Mouse (Mus musculus) liver, embryonic 16.5 days (tissue): ENCODE results near the gene Dcaf4. TPM values are rescaled to one million over a fixed set of nuclear protein-coding genes. Genes with fewer than 3 reads are reported as not detected.
A peak's percentile ranks its signal among the peaks of the same experiment; 100 is the strongest.

Source experiments
- ATAC-seq: fragments of 200-750 bp; cut with Nextera tagmentation; 2 replicates; pipeline ENCODE4 v1.8.0; 2017; ENCODE audit warnings: low read depth, mild to moderate bottlenecking, moderate number of reproducible peaks, moderate library complexity
- H3K27ac ChIP-seq: fragments of 300-500 bp; sonication (generic); 2 replicates; pipeline ENCODE4 v1.5.1; 2014; ENCODE audit warnings: mild to moderate bottlenecking, low read length
- H3K27me3 ChIP-seq: fragments of 300-500 bp; sonication (generic); 2 replicates; pipeline ENCODE4 v1.6.1; 2014; ENCODE audit warnings: low read depth, low read length, mixed read lengths; ENCODE audit not compliant: control insufficient read depth, insufficient read depth
- H3K36me3 ChIP-seq: fragments of 300-500 bp; sonication (generic); 2 replicates; pipeline ENCODE4 v1.6.1; 2014; ENCODE audit warnings: mild to moderate bottlenecking; ENCODE audit not compliant: control insufficient read depth, insufficient read depth
- H3K4me1 ChIP-seq: fragments of 300-500 bp; sonication (generic); 2 replicates; pipeline ENCODE4 v1.6.1; 2014; ENCODE audit warnings: low read depth, low read length, mixed read lengths; ENCODE audit not compliant: control insufficient read depth
- H3K4me2 ChIP-seq: fragments of 300-500 bp; sonication (generic); 2 replicates; pipeline ENCODE4 v1.6.1; 2014; ENCODE audit warnings: low read depth, low read length, mixed read lengths
- H3K4me3 ChIP-seq: fragments of 300-500 bp; sonication (generic); 2 replicates; pipeline ENCODE4 v1.5.1; 2014; ENCODE audit warnings: low read depth, mild to moderate bottlenecking, low read length
- H3K9ac ChIP-seq: fragments of 300-500 bp; sonication (generic); 2 replicates; pipeline ENCODE4 v1.6.1; 2014; ENCODE audit warnings: low read depth, low read length
- H3K9me3 ChIP-seq: fragments of 300-500 bp; sonication (generic); replicated peaks from 2 replicates; pipeline ENCODE4 v1.6.1; 2016; ENCODE audit warnings: low read length; ENCODE audit not compliant: control insufficient read depth
- WGBS: fragments of 180-500 bp; shearing (Covaris S2); extraction: QIAGEN DNeasy Blood & Tissue Kit; methylation state at CpG from one replicate; pipeline ENCODE4 v1.1.7; 2014; ENCODE audit not compliant: insufficient replicate concordance; 5-methylcytosine and 5-hydroxymethylcytosine counted together
- polyA plus RNA-seq: library from polyadenylated mRNA; unstranded; fragments of >200 nt; fragmentation: Nextera tagmentation; extraction: Ambion mirVana; gene quantifications from 2 replicates; pipeline ENCODE4 v1.2.1, GENCODE M21; 2015

Dcaf4 gene
- polyA plus RNA-seq, 1 experiment from 2014 or later: 18.3 TPM

DNA sequence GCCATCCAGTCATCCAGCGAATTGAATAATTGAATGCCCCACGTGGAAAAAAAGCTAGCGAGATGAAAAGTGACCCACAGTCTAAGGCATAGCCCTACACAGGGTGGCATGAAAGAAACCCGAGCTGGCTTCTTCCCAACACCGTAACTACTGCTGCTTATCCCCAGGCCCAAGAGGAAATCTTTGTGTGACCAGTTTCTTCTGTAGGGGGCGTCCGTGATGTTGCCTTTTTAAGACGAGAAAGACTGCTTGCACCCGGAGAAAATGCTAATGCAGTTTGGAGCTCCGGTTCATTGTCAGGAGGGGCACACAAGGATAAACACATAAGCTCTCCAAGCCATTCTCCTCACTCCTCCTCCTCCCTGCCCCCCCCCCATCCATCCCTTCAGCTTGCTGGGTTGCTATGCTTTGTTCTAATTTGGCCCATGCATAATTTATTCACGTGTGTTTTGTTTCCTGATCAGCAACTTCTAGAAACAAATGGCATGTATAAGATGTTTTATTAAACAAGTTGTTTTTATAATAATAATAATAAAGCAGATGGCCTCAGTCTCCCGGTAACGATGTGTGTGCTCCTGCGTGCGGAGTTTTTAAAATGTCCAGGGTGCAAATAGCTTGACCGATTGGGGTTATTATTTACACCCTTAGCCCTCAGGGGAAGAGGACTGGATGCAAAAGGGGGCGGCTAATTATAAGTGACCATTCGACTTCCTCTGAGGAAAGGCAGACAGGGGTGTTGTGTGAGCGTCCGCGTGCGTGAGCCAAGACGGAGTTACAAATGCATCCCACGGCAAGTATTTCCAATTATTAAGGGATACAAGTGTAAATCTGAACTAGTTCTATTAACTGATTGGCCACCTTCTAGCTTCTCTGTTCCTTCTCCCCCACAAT, 35.2 kb upstream of the Dcaf4 start:
- 6% methylated on average over 24 of the region's 24 CpGs for whole genome bisulfite sequencing
- Histone ChIP-seq H3K4me1 (peaks cover 35% of the 10 kb centered on the region), H3K9ac (no peak overlapping the region; the same call in 1 of the 2 replicates), H3K4me2 (peak overlapping the region; percentile 90), H3K27me3 (peaks cover 27% of the 10 kb centered on the region), H3K4me3 (peak overlapping the region; percentile 88), H3K36me3 (no peaks in the 10 kb centered on the region), H3K9me3 (no peaks in the 10 kb centered on the region), H3K27ac (no peak overlapping the region)
- no peak for ATAC-seq

- Histone ChIP-seq H3K27ac (no peak overlapping the region), H3K9ac (peak overlapping the region; percentile 81), H3K27me3 (peaks cover 27% of the 10 kb centered on the region), H3K4me2 (peak overlapping the region; percentile 90), H3K36me3 (no peaks in the 10 kb centered on the region), H3K4me1 (peaks cover 35% of the 10 kb centered on the region), H3K9me3 (no peaks in the 10 kb centered on the region), H3K4me3 (peak overlapping the region; percentile 88)
- ATAC-seq: no peak
- under 1% methylated on average over 53 of the region's 53 CpGs for WGBS
Measured at GRCm38 (mm10) chr12:83485911-83486670, 34.2 kb upstream of the Dcaf4 start.

DNA sequence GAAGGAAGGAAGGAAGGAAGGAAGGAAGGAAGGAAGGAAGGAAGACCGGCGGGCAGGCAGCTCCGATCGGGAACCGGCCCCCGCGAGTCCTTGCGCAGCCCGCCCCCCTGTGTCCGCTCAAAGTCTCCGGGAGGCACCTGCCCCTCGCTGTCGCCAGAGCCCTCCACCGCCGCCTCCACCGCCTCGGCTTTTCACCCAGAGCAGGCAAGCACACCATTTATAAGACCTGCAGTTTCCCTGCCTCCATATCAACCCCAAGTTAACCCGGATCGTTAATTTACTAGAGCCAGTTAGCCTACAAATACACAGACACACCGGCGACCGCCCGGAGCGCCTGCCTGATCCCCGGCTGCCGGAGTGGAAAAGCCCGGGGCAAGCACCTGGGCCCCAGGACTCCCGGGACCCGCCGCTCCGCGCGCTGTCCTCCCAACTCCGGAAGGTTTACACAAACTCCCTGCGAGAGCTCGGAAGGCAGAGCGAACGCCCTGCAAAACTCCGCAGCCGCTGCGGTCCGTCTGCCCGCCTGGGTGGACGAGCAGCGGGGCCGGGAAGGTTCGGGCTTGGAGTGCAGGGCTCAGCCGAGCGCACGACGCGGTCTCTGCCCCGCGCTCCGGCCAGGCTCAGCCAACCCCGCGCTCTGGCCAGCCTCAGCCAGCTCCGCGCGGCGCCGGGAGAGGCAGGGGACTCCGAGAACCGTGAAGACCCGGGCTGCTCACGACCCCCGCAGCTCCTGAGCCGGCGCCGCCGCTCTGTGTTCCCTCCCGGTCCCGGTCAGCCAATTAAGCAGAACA, 33.4 kb upstream of the Dcaf4 start:
- peaks cover 35% of the 10 kb centered on the region for H3K4me1 ChIP-seq
- peak; percentile 72 for ATAC-seq
- H3K4me2 ChIP-seq: peak overlapping the region; percentile 90
- peak overlapping the region; percentile 81 for H3K9ac ChIP-seq
- peaks cover 4% of the 10 kb centered on the region for H3K9me3 ChIP-seq
- peak overlapping the region; percentile 88 for H3K4me3 ChIP-seq
- H3K27me3 ChIP-seq: peaks cover 27% of the 10 kb centered on the region
- H3K27ac ChIP-seq: peak overlapping the region; percentile 82
- under 1% methylated on average over 73 of the region's 73 CpGs for WGBS
- no peaks in the 10 kb centered on the region for H3K36me3 ChIP-seq

DNA sequence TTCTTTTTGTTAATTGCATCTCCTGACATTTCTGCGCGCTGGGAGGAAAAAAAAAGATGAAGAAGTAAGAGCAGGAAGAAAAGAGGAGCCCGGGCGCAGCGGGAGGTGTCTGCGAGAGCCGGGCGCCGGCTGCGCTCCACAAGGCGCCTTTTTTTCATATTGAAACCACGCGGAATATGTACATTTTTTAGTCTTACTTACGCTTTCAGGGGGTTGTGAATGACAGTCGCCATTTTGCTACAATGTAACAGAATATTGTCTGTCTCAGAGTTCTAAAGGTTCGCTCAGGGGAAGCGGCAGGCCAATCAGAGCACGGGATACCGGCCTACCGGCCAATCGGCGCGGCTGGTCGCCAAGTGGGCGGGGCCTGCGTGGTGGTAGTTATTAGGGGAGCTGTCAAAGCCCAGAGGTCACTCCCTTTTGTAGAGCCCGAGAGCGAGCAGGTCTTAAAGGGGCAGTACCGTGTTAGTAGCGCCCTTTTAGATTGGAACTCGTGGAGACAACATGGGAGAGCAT, 32.7 kb upstream of the Dcaf4 start, which contains the start of gene Dpf3:
Gene Dpf3 (minus strand): TSS at position 241 of the 516 bp plus-strand sequence.
- H3K9ac ChIP-seq: peak within 1 kb of the TSS; percentile 81
- peak within 1 kb of the TSS; percentile 90 for H3K4me2 ChIP-seq
- peaks cover 27% of the 10 kb centered on the region for H3K27me3 ChIP-seq
- no peaks in the 10 kb centered on the region for H3K36me3 ChIP-seq
- peak within 1 kb of the TSS; percentile 88 for H3K4me3 ChIP-seq
- H3K27ac ChIP-seq: peak within 1 kb of the TSS; percentile 82
- peak; percentile 97 for ATAC-seq
- under 1% methylated on average over 31 of the region's 31 CpGs for WGBS
- peaks cover 4% of the 10 kb centered on the region for H3K9me3 ChIP-seq
- peaks cover 35% of the 10 kb centered on the region for H3K4me1 ChIP-seq

- peaks cover 32% of the 10 kb centered on the region for H3K4me1 ChIP-seq
Measured at GRCm38 (mm10) chr12:83488211-83488941, 31.9 kb upstream of the Dcaf4 start.

GRCm38 (mm10) chr12:83489748-83490147, 30.5 kb upstream of the Dcaf4 start:
- H3K4me2 ChIP-seq: no peak overlapping the region
- ATAC-seq: no peak
- no peak overlapping the region for H3K4me3 ChIP-seq
- H3K9me3 ChIP-seq: peaks cover 4% of the 10 kb centered on the region
- peaks cover 20% of the 10 kb centered on the region for H3K27me3 ChIP-seq
- no peak overlapping the region for H3K27ac ChIP-seq
- H3K36me3 ChIP-seq: no peaks in the 10 kb centered on the region
- H3K4me1 ChIP-seq: peaks cover 29% of the 10 kb centered on the region
- 18% methylated on average over 2 of the region's 2 CpGs for WGBS
- H3K9ac ChIP-seq: no peak overlapping the region

More at GRCm38 (mm10) chr12:83488211-83488941, 31.9 kb upstream of the Dcaf4 start:
- peak overlapping the region; percentile 88 for H3K4me3 ChIP-seq
- WGBS: 1% methylated on average over 29 of the region's 29 CpGs
- peak overlapping the region; percentile 90 for H3K4me2 ChIP-seq
- no peak for ATAC-seq
- H3K27ac ChIP-seq: 0 out of 2 replicates have a peak overlapping the region, but pooled peaks have one; percentile 3
- peak overlapping the region; percentile 49 for H3K9ac ChIP-seq
- peaks cover 27% of the 10 kb centered on the region for H3K27me3 ChIP-seq
- H3K36me3 ChIP-seq: no peaks in the 10 kb centered on the region
- peaks cover 4% of the 10 kb centered on the region for H3K9me3 ChIP-seq

- Histone ChIP-seq H3K36me3 (no peaks in the 10 kb centered on the region), H3K27ac (no peak overlapping the region), H3K27me3 (peaks cover 2% of the 10 kb centered on the region; the same call in 1 of the 2 replicates), H3K4me3 (no peak overlapping the region), H3K9ac (no peak overlapping the region), H3K4me2 (no peak overlapping the region), H3K4me1 (peaks cover 12% of the 10 kb centered on the region), H3K9me3 (peaks cover 4% of the 10 kb centered on the region)
- no peak for ATAC-seq
- WGBS: 50% methylated on average over 1 of the region's 1 CpGs
Measured at GRCm38 (mm10) chr12:83491609-83492008, 28.7 kb upstream of the Dcaf4 start.

- no peaks in the 10 kb centered on the region for H3K27me3 ChIP-seq
- 57% methylated on average over 3 of the region's 3 CpGs for WGBS
- no peak overlapping the region for H3K4me3 ChIP-seq
- H3K36me3 ChIP-seq: no peaks in the 10 kb centered on the region
- ATAC-seq: no peak
- H3K9me3 ChIP-seq: peaks cover 4% of the 10 kb centered on the region
- H3K27ac ChIP-seq: no peak overlapping the region
- H3K9ac ChIP-seq: no peak overlapping the region
- peaks cover 12% of the 10 kb centered on the region for H3K4me1 ChIP-seq
- no peak overlapping the region for H3K4me2 ChIP-seq
Measured at GRCm38 (mm10) chr12:83492808-83493207, 27.5 kb upstream of the Dcaf4 start.
